Mouse (Mus musculus) spleen, adult 18-20 months (tissue): ENCODE measurements around the gene Hs6st1.

Experiments used
- DNase-seq, 2 experiments: peaks; one replicate each; pipeline ENCODE4 v3.0.0; 2022; ENCODE audit warnings: mixed read lengths in 2 of 2

Hs6st1 gene

GRCm38 (mm10) chr1:36131154-36131553 is 63.0 kb downstream of the Hs6st1 start:
- DNase-seq: no peak

- no peak for DNase-seq
These were observed 63.6 kb downstream of the Hs6st1 start for GRCm38 (mm10) chr1:36131766-36132165.

GRCm38 (mm10) chr1:36132211-36132610 is 64.0 kb downstream of the Hs6st1 start:
- DNase-seq: no peak

GRCm38 (mm10) chr1:36133041-36133440 is 64.8 kb downstream of the Hs6st1 start:
- DNase-seq: no peak

GRCm38 (mm10) chr1:36133647-36134046 is 65.4 kb downstream of the Hs6st1 start:
- no peak for DNase-seq

GRCm38 (mm10) chr1:36134584-36134983 is 66.4 kb downstream of the Hs6st1 start:
- DNase-seq: peak; percentile 62 to 84

GRCm38 (mm10) chr1:36140311-36140710 is 72.1 kb downstream of the Hs6st1 start:
- DNase-seq: no peak

- peak in 1 of 2 experiments; percentile 50 for DNase-seq
These were observed 76.8 kb downstream of the Hs6st1 start for GRCm38 (mm10) chr1:36145050-36145449.

GRCm38 (mm10) chr1:36148809-36149208 is 80.6 kb downstream of the Hs6st1 start:
- DNase-seq: no peak

- DNase-seq: peak in 1 of 2 experiments; percentile 50
These were observed 81.2 kb downstream of the Hs6st1 start for GRCm38 (mm10) chr1:36149411-36149810.
